Mouse (Mus musculus) cerebellum, postnatal 25 days (tissue): Measurements from ENCODE around the gene Kcnh1.

Experiments
- DNase-seq, 2 experiments: peaks; one replicate each; pipeline ENCODE4 v3.0.0; 2021; ENCODE audit warnings: mixed read lengths in 2 of 2

Kcnh1 gene

GRCm38 (mm10) chr1:192416241-192416821, 225.8 kb downstream of the Kcnh1 start:
- DNase-seq: peak; percentile 60 to 63

- peak in 1 of 2 experiments; percentile 44 for DNase-seq
Observed at GRCm38 (mm10) chr1:192419176-192419575, 228.6 kb downstream of the Kcnh1 start.

- no peak for DNase-seq
Observed at GRCm38 (mm10) chr1:192421377-192422166, 231.0 kb downstream of the Kcnh1 start.

GRCm38 (mm10) chr1:192431423-192431822, 240.8 kb downstream of the Kcnh1 start:
- no peak for DNase-seq

- DNase-seq: no peak
Observed at GRCm38 (mm10) chr1:192435503-192435902, 244.9 kb downstream of the Kcnh1 start.

- no peak for DNase-seq
Observed at GRCm38 (mm10) chr1:192439151-192439837, 248.7 kb downstream of the Kcnh1 start.

GRCm38 (mm10) chr1:192442772-192443445, 252.3 kb downstream of the Kcnh1 start:
- peak; percentile 49 to 56 for DNase-seq

GRCm38 (mm10) chr1:192443998-192444657, 253.6 kb downstream of the Kcnh1 start:
- peak; percentile 61 to 64 for DNase-seq

- DNase-seq: peak; percentile 95 to 98
Observed at GRCm38 (mm10) chr1:192444658-192445447, 254.3 kb downstream of the Kcnh1 start.

GRCm38 (mm10) chr1:192446158-192446557, 255.6 kb downstream of the Kcnh1 start:
- DNase-seq: no peak

- DNase-seq: no peak
Observed at GRCm38 (mm10) chr1:192447666-192448065, 257.1 kb downstream of the Kcnh1 start.

- DNase-seq: no peak
Observed at GRCm38 (mm10) chr1:192448512-192448911, 257.9 kb downstream of the Kcnh1 start.

GRCm38 (mm10) chr1:192449572-192450351, 259.2 kb downstream of the Kcnh1 start:
- DNase-seq: peak; percentile 75 to 76

GRCm38 (mm10) chr1:192450425-192450824, 259.9 kb downstream of the Kcnh1 start:
- no peak for DNase-seq

GRCm38 (mm10) chr1:192451722-192452121, 261.1 kb downstream of the Kcnh1 start:
- DNase-seq: peak in 1 of 2 experiments; percentile 41

- DNase-seq: no peak
Observed at GRCm38 (mm10) chr1:192454501-192454900, 263.9 kb downstream of the Kcnh1 start.

GRCm38 (mm10) chr1:192454981-192455380, 264.4 kb downstream of the Kcnh1 start:
- DNase-seq: no peak

- DNase-seq: no peak
Observed at GRCm38 (mm10) chr1:192457037-192457436, 266.5 kb downstream of the Kcnh1 start.

- DNase-seq: peak; percentile 44 to 63
Observed at GRCm38 (mm10) chr1:192457526-192458206, 267.1 kb downstream of the Kcnh1 start.

- DNase-seq: no peak
Observed at GRCm38 (mm10) chr1:192463732-192464131, 273.2 kb downstream of the Kcnh1 start.
